Mouse (Mus musculus) macrophage (primary cell): Measurements from ENCODE around the gene Uggt2. TPM values are rescaled to one million over a fixed set of nuclear protein-coding genes. Genes with fewer than 3 reads are reported as not detected.
A peak's percentile ranks its signal among the peaks of the same experiment; 100 is the strongest.

Experiments used
- H3K27ac ChIP-seq: fragments of 350-480 bp; formaldehyde crosslinking; 2 replicates; pipeline ENCODE4 v1.9.0; 2021
- H3K36me3 ChIP-seq: fragments of 350-480 bp; formaldehyde crosslinking; 2 replicates; pipeline ENCODE4 v1.9.0; 2021; ENCODE audit errors: inconsistent target
- H3K4me3 ChIP-seq: fragments of 350-480 bp; formaldehyde crosslinking; 2 replicates; pipeline ENCODE4 v1.9.0; 2021; ENCODE audit errors: inconsistent target
- H3K79me2 ChIP-seq: fragments of 350-480 bp; formaldehyde crosslinking; 2 replicates; pipeline ENCODE4 v1.9.0; 2021; ENCODE audit errors: inconsistent target
- WGBS: methylation state at CpG from one replicate; pipeline ENCODE4 v1.1.7; 2026; ENCODE audit warnings: inconsistent platforms; ENCODE audit not compliant: missing documents; 5-methylcytosine and 5-hydroxymethylcytosine counted together
- polyA plus RNA-seq: library from polyadenylated mRNA; stranded (reverse); fragments of 250-400 nt; gene quantifications from 3 replicates; pipeline ENCODE4 v1.2.4, GENCODE M21; 2018; ENCODE audit warnings: inconsistent platforms

The Uggt2 gene
- polyA plus RNA-seq, 1 experiment from 2014 or later: 1.6 TPM

GRCm38 (mm10) chr14:118937533-118938492 lies 161.4 kb downstream of the Uggt2 start, which contains the start of gene Dnajc3:
TSS of gene Dnajc3 (plus strand) at chr14:118937976.
- H3K27ac ChIP-seq: peak within 1 kb of the TSS; percentile 54
- WGBS: under 1% methylated on average over 100 of the region's 124 CpGs
- H3K4me3 ChIP-seq: peak within 1 kb of the TSS; percentile 62
- no peaks in the 10 kb centered on the region for H3K36me3 ChIP-seq
- H3K79me2 ChIP-seq: peaks cover 46% of the 10 kb centered on the region

- 36% methylated on average over 4 of the region's 4 CpGs for WGBS
- peaks cover 37% of the 10 kb centered on the region for H3K79me2 ChIP-seq
- peak overlapping the region; percentile 54 for H3K27ac ChIP-seq
- H3K36me3 ChIP-seq: no peaks in the 10 kb centered on the region
- peak overlapping the region; percentile 51 for H3K4me3 ChIP-seq
Measured at GRCm38 (mm10) chr14:118936952-118937351, 162.3 kb downstream of the Uggt2 start.

DNA sequence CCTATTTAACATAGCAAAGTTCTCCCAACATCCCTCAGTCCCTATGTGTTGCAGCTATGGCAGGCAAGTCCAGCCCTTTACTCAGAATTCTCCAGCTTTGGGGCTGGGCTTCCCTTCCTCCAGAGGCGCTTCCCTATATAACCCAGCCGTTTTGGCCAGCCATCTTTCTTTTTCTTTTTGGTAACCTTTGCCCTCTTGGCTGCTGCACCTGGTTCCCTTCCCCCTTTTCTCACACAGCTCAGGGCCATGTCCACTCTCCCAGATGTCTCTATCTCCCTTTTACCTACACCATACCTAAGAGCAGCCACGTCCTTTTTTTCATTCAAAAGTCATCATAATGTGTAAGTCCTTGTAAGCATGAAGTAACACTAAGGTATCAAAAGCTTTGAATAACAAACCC lies 163.0 kb downstream of the Uggt2 start:
- H3K27ac ChIP-seq: no peak overlapping the region
- peaks cover 30% of the 10 kb centered on the region for H3K79me2 ChIP-seq
- WGBS: 81% methylated on average over 3 of the region's 3 CpGs
- H3K4me3 ChIP-seq: no peak overlapping the region
- no peaks in the 10 kb centered on the region for H3K36me3 ChIP-seq

Other genes starting within 250 kb of the Uggt2 start
- 0.09 to 0.10 TPM in 2 of 3 replicates, not detected in the other for gene Dzip1, start 174.0 kb downstream of the Uggt2 start, polyA plus RNA-seq
- gene Dnajc3, start 161.5 kb downstream of the Uggt2 start, polyA plus RNA-seq: 40.1 to 53.3 TPM (median 47.7 TPM) in 3 replicates
- not detected in 3 replicates for gene Hs6st3, start 38.9 kb upstream of the Uggt2 start, polyA plus RNA-seq